ENCODE assay signal across 17 mouse cellular contexts in the genomic region with DNA sequence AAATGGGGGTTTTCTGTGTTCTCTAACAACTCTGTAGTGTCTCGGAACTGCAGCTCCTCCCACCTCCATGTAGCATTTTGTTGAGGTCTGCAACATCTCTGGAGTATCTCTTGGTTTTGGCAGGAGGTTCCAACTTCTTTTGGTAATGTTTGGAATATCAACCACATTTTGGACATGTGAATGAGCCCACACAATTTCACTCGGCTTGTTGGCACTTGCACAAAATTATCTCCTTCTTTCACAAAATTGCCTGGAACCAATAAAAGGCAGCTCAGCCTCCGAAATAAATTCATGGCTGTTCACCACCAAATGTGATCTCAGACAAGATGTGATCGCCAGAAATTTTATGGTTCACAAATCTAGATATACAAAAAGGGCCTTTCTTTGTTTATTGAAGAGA. TPM values are rescaled to one million over a fixed set of nuclear protein-coding genes. Genes with fewer than 3 reads are reported as not detected.
"Had no signal": no experiment of that assay in that cellular context is flagged by ENCODE, and none has a peak within 500 bp of the region (broad histone marks: within the 10 kb centered on the region; RNA-seq: fewer than 3 reads in every experiment).

No protein-coding gene starts in this region.

- H3K4me3 ChIP-seq: megakaryocyte, embryonic 14.5 days; midbrain, embryonic 13.5 days; midbrain, embryonic 15.5 days; neural tube, embryonic 12.5 days; stomach, embryonic 15.5 days had no signal

- H3K4me1 ChIP-seq: megakaryocyte, embryonic 14.5 days; midbrain, embryonic 13.5 days; midbrain, embryonic 15.5 days; neural tube, embryonic 12.5 days; stomach, embryonic 15.5 days had no signal

- ATAC-seq: liver, postnatal 0 days; midbrain, embryonic 13.5 days; midbrain, embryonic 15.5 days had no signal

- H3K27me3 ChIP-seq: megakaryocyte, embryonic 14.5 days; midbrain, embryonic 13.5 days; midbrain, embryonic 15.5 days; neural tube, embryonic 12.5 days; stomach, embryonic 15.5 days had no signal

- H3K9me3 ChIP-seq: midbrain, embryonic 13.5 days; midbrain, embryonic 15.5 days; neural tube, embryonic 12.5 days; stomach, embryonic 15.5 days had no signal

- H3K36me3 ChIP-seq: midbrain, embryonic 13.5 days; midbrain, embryonic 15.5 days; neural tube, embryonic 12.5 days; stomach, embryonic 15.5 days had no signal

- H3K9ac ChIP-seq: liver, postnatal 0 days; midbrain, embryonic 13.5 days; midbrain, embryonic 15.5 days; neural tube, embryonic 12.5 days; stomach, embryonic 15.5 days had no signal

- H3K27ac ChIP-seq: macrophage; midbrain, embryonic 13.5 days; midbrain, embryonic 15.5 days; neural tube, embryonic 12.5 days; stomach, embryonic 15.5 days; stomach, postnatal 0 days had no signal

- DNase-seq: liver, postnatal 0 days; lung, adult 2 months; lung, postnatal 10 days; right cerebral cortex, postnatal 14 days; thymus, adult 2 months; thymus, postnatal 25 days; thymus, postnatal 4 days had no signal

- H3K4me2 ChIP-seq: midbrain, embryonic 11.5 days; midbrain, embryonic 13.5 days; midbrain, embryonic 15.5 days; neural tube, embryonic 12.5 days; stomach, embryonic 15.5 days had no signal

RNA-seq across cellular contexts. Expression of a gene that starts 8.6 kb away (rescaled TPM):
- total RNA-seq: megakaryocyte progenitor cell, adult 5-6 weeks; neutrophil, adult 5-6 weeks had no signal
